Mouse (Mus musculus) midbrain, embryonic 14.5 days (tissue): ENCODE data around the gene Gm8094. TPM values are rescaled to one million over a fixed set of nuclear protein-coding genes. Genes with fewer than 3 reads are reported as not detected.
"Not testable (repeated sequence)": the region's sequence is repeated elsewhere in the genome, so short reads cannot be mapped to it uniquely, and the experiment has no call there.

Experiments
- ATAC-seq: fragments of 200-750 bp; cut with Nextera tagmentation; 2 replicates; pipeline ENCODE4 v1.8.0; 2017; ENCODE audit warnings: moderate number of reproducible peaks, moderate library complexity; ENCODE audit not compliant: low FRiP score, low TSS enrichment
- DNase-seq: peaks from one replicate; pipeline ENCODE4 v3.0.0-alpha.2; 2015
- H3K27ac ChIP-seq: fragments of 300-500 bp; sonication (generic); replicated peaks from 2 replicates; pipeline ENCODE4 v1.5.1; 2014; ENCODE audit warnings: mild to moderate bottlenecking, low read depth, low read length, moderate library complexity
- H3K27me3 ChIP-seq: fragments of 300-500 bp; sonication (generic); 2 replicates; pipeline ENCODE4 v1.6.1; 2014; ENCODE audit warnings: low read length, control low read depth, mixed read lengths; ENCODE audit not compliant: control insufficient read depth, insufficient read depth
- H3K36me3 ChIP-seq: fragments of 300-500 bp; sonication (generic); 2 replicates; pipeline ENCODE4 v1.6.1; 2014; ENCODE audit warnings: low read length, control low read depth; ENCODE audit not compliant: control insufficient read depth, insufficient read depth
- H3K4me1 ChIP-seq: fragments of 300-500 bp; sonication (generic); 2 replicates; pipeline ENCODE4 v1.6.1; 2014; ENCODE audit warnings: mild to moderate bottlenecking, antibody characterized with exemption, low read length, control low read depth; ENCODE audit not compliant: control insufficient read depth, insufficient read depth
- H3K4me2 ChIP-seq: fragments of 300-500 bp; sonication (generic); 2 replicates; pipeline ENCODE4 v1.6.1; 2014; ENCODE audit warnings: mild to moderate bottlenecking, low read length, moderate library complexity
- H3K4me3 ChIP-seq: fragments of 300-500 bp; sonication (generic); replicated peaks from 2 replicates; pipeline ENCODE4 v1.5.1; 2014; ENCODE audit warnings: low read depth, low read length
- H3K9ac ChIP-seq: fragments of 300-500 bp; sonication (generic); replicated peaks from 2 replicates; pipeline ENCODE4 v1.6.1; 2014; ENCODE audit warnings: mild to moderate bottlenecking, low read length, moderate library complexity
- H3K9me3 ChIP-seq: fragments of 300-500 bp; sonication (generic); 2 replicates; pipeline ENCODE4 v1.6.1; 2016; ENCODE audit warnings: low read length, control low read depth, mixed read lengths; ENCODE audit not compliant: control insufficient read depth
- WGBS: fragments of 180-500 bp; shearing (Covaris S2); extraction: QIAGEN DNeasy Blood & Tissue Kit; methylation state at CpG from one replicate; pipeline ENCODE4 v1.1.7; 2014; 5-methylcytosine and 5-hydroxymethylcytosine counted together
- polyA plus RNA-seq: library from polyadenylated mRNA; unstranded; fragments of >200 nt; fragmentation: Nextera tagmentation; extraction: Ambion mirVana; gene quantifications from 2 replicates; pipeline ENCODE4 v1.2.1, GENCODE M21; 2014

Gene Gm8094
- not detected in 2 replicates for polyA plus RNA-seq

DNA sequence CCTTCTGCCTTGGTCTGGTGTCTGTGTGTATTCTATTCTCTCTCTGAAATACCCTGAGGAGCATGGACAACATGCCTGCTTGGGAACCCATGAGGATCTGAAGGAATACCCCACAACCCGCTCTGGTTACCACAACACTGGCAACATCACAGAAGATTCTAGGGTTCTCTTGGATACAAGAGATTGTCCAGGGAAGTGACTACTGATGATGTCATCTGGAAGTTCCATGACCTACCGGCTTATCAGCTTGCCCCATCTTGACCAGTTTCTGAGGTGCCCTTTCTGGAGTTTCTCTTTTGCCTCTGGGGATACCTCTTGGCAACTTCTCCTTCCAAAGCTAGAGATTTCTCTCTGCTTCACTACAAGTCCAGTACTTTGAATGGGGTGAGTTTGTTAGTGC, at the start of gene Gm8094:
Gm8094 (minus strand) TSS at position 101 of the 400 bp plus-strand sequence.
- not testable (repeated sequence) for H3K27me3 ChIP-seq, H3K9ac ChIP-seq, H3K36me3 ChIP-seq, H3K9me3 ChIP-seq, H3K4me3 ChIP-seq, H3K4me1 ChIP-seq, H3K4me2 ChIP-seq, DNase-seq, H3K27ac ChIP-seq, ATAC-seq
- WGBS = 93% methylated on average over 2 of the region's 2 CpGs

DNA sequence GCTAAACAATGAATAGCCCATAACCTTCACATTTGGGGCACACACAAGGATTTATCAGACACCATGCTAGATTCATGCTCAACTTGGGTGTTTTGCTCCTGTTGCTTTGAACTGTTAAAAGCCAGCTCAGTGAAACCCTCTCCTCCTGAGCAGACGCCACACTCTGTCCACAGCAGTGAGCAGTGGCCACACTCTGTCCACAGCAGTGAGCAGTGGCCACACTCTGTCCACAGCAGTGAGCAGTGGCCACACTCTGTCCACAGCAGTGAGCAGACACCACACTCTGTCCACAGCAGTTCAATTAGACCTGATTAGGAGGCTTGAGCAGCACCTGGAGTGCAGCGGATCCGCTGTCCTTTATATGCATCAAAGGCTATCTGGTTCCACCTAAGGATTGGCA, 43.2 kb upstream of the Gm8094 start:
- not testable (repeated sequence) for ATAC-seq, H3K4me2 ChIP-seq, H3K27me3 ChIP-seq, H3K9me3 ChIP-seq, H3K36me3 ChIP-seq, H3K4me3 ChIP-seq, H3K4me1 ChIP-seq, DNase-seq, H3K27ac ChIP-seq, H3K9ac ChIP-seq
- WGBS = 89% methylated on average over 1 of the region's 3 CpGs

DNA sequence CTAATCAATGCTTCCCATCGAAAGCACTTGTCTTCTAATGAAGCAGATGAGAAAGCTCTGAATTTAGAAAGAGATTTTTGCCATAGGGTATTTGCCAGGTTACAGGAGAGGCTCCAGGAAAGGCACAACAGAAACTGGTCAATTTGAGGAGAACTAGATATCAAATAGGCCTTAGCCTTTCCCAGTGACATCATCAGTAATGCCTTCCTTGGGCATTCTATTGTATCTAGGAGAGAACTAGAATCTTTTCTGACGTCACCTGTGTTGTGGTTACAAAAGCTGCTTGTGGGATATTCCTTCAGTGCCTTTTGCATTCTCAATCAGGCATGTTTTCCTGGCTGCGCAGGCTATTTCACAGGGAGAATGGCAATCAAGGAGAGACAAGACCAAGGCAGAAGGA, 23.9 kb upstream of the Gm8094 start, which contains the start of gene Gm8104:
Gm8104 (plus strand) TSS at position 301 of the 400 bp plus-strand sequence.
- not testable (repeated sequence) for H3K4me2 ChIP-seq, H3K36me3 ChIP-seq, H3K4me3 ChIP-seq, H3K27ac ChIP-seq, H3K9me3 ChIP-seq, ATAC-seq, H3K4me1 ChIP-seq, DNase-seq, H3K27me3 ChIP-seq, H3K9ac ChIP-seq
- 75% methylated on average over 3 of the region's 3 CpGs for WGBS

DNA sequence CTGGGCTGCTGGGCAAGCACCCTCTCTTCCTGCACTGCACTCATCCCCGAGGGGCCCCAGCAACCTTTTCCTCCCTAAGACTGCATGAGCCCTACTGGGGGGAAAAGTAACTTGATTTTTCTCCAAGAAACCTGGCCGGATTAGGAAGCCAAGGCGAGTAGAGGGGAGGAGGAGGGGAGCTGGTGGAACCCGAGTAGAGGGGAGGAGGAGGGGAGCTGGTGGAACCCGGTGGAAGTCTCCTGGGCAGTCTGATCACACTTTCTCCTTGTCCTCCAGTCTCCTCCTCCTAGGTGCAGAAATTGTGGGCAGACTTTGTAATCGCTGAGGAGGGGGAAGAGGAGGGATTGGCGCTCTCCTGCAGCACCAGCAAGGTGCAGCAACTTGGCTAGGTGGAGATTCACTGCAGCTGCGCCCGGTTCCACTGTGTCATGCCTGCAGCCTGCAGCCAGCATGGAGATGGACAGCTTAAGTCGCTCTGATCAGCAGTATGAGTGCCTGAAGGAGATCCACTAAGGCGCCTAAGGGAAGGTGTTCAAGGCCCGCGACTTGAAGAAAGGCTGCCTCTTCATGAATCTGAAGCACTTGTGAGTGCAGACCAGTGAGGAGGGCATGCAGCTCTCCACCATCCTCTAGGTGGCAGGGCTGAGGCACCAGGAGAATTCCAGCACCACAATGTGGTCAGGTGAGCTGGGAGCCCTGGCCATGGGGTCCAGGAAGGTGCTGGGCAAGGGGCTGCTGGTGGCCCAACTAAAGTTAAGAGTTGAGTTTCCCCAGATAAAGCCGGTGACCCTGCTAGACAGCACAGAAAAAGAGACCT, 12.9 kb upstream of the Gm8094 start:
- ATAC-seq, DNase-seq, H3K4me3 ChIP-seq, H3K4me2 ChIP-seq, H3K9ac ChIP-seq, H3K27ac ChIP-seq, H3K36me3 ChIP-seq, H3K9me3 ChIP-seq, H3K4me1 ChIP-seq, H3K27me3 ChIP-seq: not testable (repeated sequence)
- 43% methylated on average over 1 of the region's 14 CpGs for WGBS

DNA sequence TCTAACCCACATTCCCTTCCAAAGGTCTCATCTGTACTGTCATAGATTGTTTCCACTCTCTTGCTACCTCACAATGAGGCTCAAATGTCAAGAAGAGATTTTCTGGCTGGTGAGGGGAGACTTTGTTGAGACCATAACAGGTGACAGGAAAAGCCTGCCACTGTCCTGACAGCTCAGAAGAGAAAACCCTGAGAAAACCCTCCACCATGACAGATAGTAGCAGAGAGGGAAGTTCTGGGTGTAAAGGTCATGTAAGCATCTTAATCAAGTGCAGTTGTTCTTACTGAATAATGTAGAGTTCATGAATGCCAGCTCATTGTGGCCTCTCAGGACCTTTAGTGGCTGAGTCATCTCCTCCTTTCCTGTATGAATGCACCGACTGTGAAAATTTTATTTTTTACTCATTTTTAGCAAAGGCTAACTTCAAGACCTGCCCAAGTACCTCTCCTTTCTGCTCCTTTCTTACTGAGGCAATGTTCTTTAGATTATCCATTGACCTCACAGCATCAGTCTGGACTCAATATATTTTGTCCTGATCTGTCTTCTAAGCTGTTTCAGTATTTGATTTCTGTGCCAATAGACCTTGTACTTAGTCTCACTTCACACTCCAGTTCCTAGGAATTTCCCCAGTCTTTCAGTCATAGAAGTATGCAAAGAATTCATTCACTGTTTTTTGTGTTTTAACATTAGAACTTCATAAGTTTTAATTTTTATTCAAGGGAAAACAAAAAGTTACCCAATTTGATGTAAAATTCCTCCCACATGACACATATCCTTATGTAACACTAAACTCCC, 8.7 kb upstream of the Gm8094 start:
- WGBS = 79% methylated on average over 1 of the region's 1 CpGs
- not testable (repeated sequence) for DNase-seq

DNA sequence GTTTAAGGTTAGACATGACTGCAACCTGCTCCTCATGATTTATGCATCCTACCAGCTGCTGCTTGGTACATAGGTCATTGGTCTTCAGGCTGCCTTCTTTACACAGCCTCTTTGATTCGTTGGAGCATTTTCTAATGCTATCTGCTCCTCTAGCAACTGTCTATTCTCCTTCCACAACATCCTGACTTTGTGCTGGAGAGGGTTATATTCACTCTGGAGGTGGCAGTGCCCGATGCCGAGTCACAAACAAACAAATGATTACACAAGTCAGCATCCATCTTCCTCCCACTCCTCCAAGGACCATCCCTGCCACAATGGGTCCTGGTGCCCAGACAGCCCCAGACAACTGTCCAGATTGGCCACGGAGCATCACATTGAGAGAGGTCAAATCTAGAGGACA, 16.3 kb downstream of the Gm8094 start:
- DNase-seq, H3K4me2 ChIP-seq, ATAC-seq, H3K4me1 ChIP-seq, H3K27ac ChIP-seq, H3K9me3 ChIP-seq, H3K4me3 ChIP-seq, H3K36me3 ChIP-seq, H3K9ac ChIP-seq, H3K27me3 ChIP-seq: not testable (repeated sequence)
- 70% methylated on average over 4 of the region's 4 CpGs for WGBS

More for the DNA sequence above, 8.7 kb upstream of the Gm8094 start:
- H3K9me3 ChIP-seq, ATAC-seq, H3K4me2 ChIP-seq, H3K4me1 ChIP-seq, H3K9ac ChIP-seq, H3K4me3 ChIP-seq, H3K27me3 ChIP-seq, H3K27ac ChIP-seq, H3K36me3 ChIP-seq: not testable (repeated sequence)

DNA sequence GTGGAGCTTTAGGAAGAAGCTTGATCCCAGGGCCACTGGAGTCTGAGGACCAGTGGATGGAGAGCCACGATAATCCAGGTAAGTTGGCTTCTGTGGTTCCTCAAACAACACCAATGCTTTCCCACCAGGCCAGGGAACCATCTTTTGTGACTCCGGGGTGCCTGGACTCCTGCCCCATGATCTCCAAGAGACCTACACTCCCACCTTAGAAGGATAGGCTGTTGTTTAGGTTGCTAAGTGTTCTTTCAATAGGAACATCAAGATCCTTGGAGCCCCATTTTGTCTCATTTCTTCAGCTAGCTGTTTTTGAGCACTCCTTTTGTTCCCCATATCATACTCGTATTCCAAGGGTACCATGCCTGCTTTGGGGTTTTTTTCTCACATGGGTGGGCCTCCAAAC, 18.4 kb downstream of the Gm8094 start:
- DNase-seq, H3K9me3 ChIP-seq, H3K9ac ChIP-seq, H3K27me3 ChIP-seq, ATAC-seq, H3K4me2 ChIP-seq, H3K4me1 ChIP-seq, H3K4me3 ChIP-seq, H3K27ac ChIP-seq, H3K36me3 ChIP-seq: not testable (repeated sequence)
- WGBS = 79% methylated on average over 3 of the region's 3 CpGs
